Mouse (Mus musculus): Measurements from ENCODE around the gene Ppp3ca. TPM values are rescaled to one million over a fixed set of nuclear protein-coding genes. Genes with fewer than 3 reads are reported as not detected.
A peak's percentile ranks its signal among the peaks of the same experiment; 100 is the strongest.

Gene Ppp3ca
- polyA plus RNA-seq, 1 experiment from 2014 or later, result 127 TPM

DNA sequence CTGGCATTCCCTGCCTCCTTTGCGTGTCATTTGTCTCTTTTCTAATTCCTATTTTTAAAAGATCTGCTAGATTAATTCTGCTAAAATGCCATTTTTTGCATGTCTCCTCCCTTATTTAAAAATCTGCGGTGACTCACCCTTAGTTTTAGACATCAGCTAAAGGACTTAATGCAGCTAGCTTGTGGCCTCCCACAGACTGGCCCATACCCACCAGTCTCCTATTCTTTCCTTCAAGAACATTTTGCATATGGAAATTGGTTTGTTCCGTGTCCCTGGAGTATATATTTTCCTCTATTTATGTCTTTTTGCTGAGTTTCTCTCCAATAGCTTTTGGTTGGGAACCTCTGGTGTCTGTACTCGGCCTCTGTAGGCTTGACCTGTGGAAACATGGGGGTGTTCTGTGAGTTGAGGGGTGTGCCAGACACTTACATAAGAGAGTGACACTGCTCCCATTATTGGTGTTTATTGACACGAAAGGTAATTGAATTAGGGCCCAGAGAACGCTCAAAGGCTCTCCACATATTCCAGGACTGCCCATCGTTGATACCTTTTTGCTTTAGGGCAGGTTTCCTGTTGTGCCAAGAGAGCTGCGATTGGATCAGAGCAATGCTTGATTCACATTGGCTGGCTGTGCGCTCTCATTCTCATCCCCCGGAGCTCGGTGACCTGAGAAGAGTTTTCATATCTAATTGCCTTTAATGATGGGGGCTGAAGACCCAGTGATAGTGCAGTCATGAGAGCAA is 163.2 kb downstream of the Ppp3ca start:
- no peak overlapping the region for H3K4me3 ChIP-seq
- WGBS, result 37% methylated on average over 11 of the region's 11 CpGs
- no peak overlapping the region for H3K9ac ChIP-seq
- 0 out of 2 replicates have a peak, but pooled peaks have one; percentile 30 for ATAC-seq (ENCODE audit: low FRiP score)
- H3K27ac ChIP-seq, result 0 out of 2 replicates have a peak overlapping the region, but pooled peaks have one; percentile 26
- H3K9me3 ChIP-seq (replicated peaks), result no peaks in the 10 kb centered on the region
- no peaks in the 10 kb centered on the region for H3K36me3 ChIP-seq
- H3K4me1 ChIP-seq, result peaks cover 52% of the 10 kb centered on the region
- H3K27me3 ChIP-seq, result no peaks in the 10 kb centered on the region
- H3K4me2 ChIP-seq (replicated peaks), result peak overlapping the region; percentile 30

DNA sequence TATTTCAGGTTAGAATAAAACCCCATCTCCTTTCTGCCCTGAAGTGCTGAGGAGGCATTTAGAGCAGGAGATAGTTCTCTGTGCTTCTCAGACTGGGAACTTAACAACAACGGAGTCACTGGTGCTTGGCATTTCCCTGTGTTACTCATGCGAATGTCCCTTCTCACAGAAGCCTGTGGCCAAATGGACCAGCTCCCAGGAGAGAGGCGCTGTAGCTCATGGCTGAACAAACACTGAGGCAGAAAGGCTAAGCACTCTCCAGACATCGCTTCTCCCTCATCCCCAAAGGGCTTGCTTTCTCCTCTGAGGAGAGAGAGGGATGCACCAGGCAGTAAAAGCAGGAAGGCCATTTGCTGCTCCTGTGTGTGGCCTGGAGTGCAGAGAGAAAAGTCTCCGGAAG is 164.0 kb downstream of the Ppp3ca start:
- Histone ChIP-seq H3K9ac (no peak overlapping the region), H3K27me3 (no peaks in the 10 kb centered on the region), H3K4me3 (no peak overlapping the region), H3K9me3 (replicated peaks) (no peaks in the 10 kb centered on the region), H3K36me3 (no peaks in the 10 kb centered on the region), H3K4me1 (peaks cover 52% of the 10 kb centered on the region), H3K4me2 (replicated peaks) (peak overlapping the region; percentile 30), H3K27ac (peak overlapping the region; percentile 26; the same call in 1 of the 2 replicates)
- peak; percentile 24; the same call in 1 of the 2 replicates for ATAC-seq (ENCODE audit: low FRiP score)
- 4% methylated on average over 5 of the region's 5 CpGs for WGBS

DNA sequence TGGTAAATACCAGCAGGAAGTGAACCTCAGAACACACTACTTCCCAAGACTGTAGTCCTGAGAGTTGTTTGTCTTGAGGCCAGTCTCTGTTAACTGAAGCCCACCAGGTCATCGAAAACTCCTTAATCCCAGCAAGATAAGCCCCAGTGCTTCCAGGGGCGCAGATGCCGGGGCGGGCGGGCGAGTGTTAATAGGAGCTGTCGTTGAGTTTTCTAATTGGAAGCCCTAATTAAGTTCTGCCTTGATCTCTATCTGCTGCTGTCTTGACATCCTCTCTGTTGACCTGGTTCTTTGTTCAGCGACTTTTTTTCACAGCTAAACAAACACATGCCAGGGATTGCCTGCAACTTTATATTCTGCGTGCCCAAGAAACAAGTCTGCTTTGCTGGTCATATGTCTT is 165.9 kb downstream of the Ppp3ca start:
- Histone ChIP-seq H3K9ac (no peak overlapping the region), H3K4me2 (replicated peaks) (no peak overlapping the region), H3K4me3 (no peak overlapping the region), H3K27me3 (no peaks in the 10 kb centered on the region), H3K4me1 (peaks cover 50% of the 10 kb centered on the region), H3K36me3 (no peaks in the 10 kb centered on the region), H3K9me3 (replicated peaks) (no peaks in the 10 kb centered on the region), H3K27ac (no peak overlapping the region)
- 39% methylated on average over 9 of the region's 9 CpGs for WGBS
- ATAC-seq (ENCODE audit: low FRiP score), result no peak

DNA sequence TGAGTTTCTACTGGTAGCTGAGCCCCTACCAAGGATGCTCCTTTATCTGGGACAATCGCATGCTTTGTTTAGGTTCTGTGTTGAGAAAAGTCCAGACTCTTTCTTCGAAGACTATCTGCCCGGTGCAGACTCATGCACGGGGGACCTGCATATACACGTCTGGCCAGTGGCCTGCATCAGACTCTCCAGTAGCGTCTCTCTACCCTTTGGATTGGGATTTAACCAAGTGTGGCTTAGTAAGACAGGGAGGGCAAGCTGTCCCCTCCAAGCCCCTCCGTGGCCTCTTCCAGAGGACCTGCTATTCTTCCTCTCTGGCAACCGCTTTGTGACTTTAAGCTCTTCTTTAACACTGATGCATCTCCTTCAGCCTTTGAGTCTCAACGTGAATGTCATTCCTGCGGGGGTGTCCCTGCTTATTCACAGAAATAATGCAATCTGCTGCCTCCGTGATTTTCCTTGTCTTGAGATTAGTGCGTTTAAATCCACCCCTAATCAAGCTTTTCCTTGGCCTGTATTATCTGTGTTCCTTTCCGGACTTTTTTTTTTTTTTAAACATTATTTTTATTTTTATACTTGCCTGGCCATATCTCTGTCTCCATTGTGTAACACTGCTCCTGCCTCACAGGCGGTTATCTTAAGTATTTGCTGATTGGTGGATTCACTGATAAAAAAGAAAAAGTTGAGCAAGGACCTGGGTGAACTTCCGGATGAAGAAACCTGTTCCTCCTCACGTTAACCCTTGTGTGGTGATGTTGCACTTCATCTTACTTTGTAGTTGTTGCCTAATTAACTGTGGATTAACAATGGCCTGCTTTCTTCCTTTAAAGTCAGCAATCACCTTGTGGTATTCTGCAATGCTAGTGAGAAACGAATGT is 166.6 kb downstream of the Ppp3ca start:
- Histone ChIP-seq H3K27me3 (no peaks in the 10 kb centered on the region), H3K9ac (no peak overlapping the region), H3K27ac (no peak overlapping the region), H3K4me2 (replicated peaks) (no peak overlapping the region), H3K4me1 (peaks cover 47% of the 10 kb centered on the region), H3K9me3 (replicated peaks) (no peaks in the 10 kb centered on the region), H3K36me3 (no peaks in the 10 kb centered on the region), H3K4me3 (no peak overlapping the region)
- ATAC-seq (ENCODE audit: low FRiP score), result no peak
- WGBS, result 61% methylated on average over 17 of the region's 17 CpGs

DNA sequence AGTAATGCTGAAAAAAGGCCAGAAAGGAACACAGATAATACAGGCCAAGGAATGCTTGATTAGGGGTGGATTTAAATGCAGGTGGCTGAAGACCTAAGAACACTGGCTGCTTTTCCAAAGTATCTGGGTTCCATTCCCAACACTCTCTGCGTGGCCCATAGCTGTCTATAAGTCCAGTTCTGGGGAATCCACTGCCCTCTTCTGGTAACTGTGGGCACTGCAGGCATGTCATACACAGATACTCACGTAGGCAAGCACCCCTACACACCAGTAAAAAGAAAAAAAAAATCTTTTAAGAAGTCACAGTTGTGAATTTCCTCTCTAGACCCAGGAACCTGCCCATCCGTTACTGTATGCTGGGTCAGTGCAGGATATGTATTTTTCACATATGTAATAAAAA is 167.7 kb downstream of the Ppp3ca start:
- Histone ChIP-seq H3K27me3 (no peaks in the 10 kb centered on the region), H3K9me3 (replicated peaks) (no peaks in the 10 kb centered on the region), H3K4me3 (no peak overlapping the region), H3K9ac (no peak overlapping the region), H3K36me3 (no peaks in the 10 kb centered on the region), H3K4me1 (peaks cover 43% of the 10 kb centered on the region), H3K4me2 (replicated peaks) (no peak overlapping the region), H3K27ac (no peak overlapping the region)
- ATAC-seq (ENCODE audit: low FRiP score), result no peak
- 95% methylated on average over 3 of the region's 3 CpGs for WGBS

DNA sequence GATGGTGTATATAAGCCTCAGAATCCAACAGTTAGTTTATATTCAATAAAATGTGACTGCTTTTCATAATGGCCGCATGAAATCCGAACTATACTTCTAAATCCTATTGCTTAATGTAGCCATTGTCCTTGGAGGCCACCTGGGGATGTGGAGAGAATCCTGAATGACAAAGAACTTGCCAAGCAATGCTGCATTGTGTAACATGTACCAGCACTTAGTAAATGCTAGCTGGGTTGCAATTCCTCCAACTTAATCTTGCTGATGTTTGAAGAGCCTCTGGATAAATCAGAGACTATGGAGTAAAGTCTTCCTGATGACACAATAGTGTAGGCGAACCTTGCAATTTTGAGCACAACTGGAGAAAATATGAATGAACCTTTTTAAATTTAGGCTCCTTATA is 171.4 kb downstream of the Ppp3ca start:
- no peaks in the 10 kb centered on the region for H3K9me3 ChIP-seq (replicated peaks)
- H3K27me3 ChIP-seq, result no peaks in the 10 kb centered on the region
- H3K9ac ChIP-seq, result no peak overlapping the region
- peaks cover 23% of the 10 kb centered on the region for H3K4me1 ChIP-seq
- ATAC-seq (ENCODE audit: low FRiP score), result no peak
- H3K27ac ChIP-seq, result no peak overlapping the region
- no peaks in the 10 kb centered on the region for H3K36me3 ChIP-seq
- 74% methylated on average over 3 of the region's 3 CpGs for WGBS
- H3K4me3 ChIP-seq, result no peak overlapping the region
- no peak overlapping the region for H3K4me2 ChIP-seq (replicated peaks)

DNA sequence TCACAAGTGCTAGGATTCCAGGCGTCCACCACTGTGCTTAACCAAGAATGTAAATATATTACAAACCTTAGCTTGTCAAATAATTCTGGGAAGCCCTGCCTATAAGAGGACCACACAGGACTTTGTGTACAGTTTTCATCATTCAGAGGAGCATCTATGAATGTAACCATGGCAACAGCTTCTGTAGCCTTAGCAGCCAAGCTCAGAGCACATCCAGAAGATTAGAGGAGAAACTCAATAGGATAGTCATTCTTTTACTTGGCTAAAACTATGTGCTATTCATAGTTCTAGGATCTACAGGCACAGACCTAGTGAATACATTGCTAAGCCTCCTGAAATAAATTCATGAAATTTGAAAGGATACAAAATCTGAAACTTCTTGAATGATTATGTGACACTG is 172.5 kb downstream of the Ppp3ca start:
- WGBS, result 83% methylated on average over 1 of the region's 1 CpGs
- peak; percentile 53; the same call in 1 of the 2 replicates for ATAC-seq (ENCODE audit: low FRiP score)

DNA sequence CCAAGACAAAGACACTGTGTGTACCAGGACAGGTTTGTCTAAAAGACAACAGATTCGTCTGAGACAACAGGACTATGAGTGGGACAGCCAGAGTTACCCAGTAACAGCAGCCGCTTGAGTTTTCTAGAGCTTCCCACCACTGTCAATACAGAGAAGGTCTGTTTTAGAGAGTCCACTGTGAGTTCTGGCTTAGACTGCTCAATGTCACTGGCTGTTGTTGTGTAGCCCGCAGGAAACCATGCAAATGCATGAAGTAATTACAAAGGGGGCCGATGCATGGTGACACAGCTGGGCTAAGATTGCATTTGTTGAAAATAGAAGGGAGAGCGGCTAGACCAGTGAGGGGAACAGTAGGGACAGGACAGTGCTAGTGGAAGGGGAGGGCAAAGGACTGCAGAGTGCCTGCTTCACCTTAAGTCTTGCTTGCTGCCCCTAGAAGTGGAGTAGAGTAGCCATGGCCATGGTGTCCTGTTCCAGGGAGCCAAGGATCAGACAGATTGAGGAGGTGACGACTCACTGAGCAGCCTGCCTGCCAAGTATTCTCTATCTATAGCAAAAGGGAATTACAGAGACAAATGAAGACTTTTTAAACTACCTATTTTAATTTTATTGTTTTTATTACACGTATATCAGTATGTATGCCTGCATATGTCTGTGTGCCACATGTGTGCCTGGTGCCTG is 174.0 kb downstream of the Ppp3ca start:
- ATAC-seq (ENCODE audit: low FRiP score), result peak; percentile 75
- Histone ChIP-seq H3K27ac (peak overlapping the region; percentile 30; the same call in 1 of the 2 replicates), H3K36me3 (no peaks in the 10 kb centered on the region), H3K4me2 (replicated peaks) (no peak overlapping the region), H3K4me3 (no peak overlapping the region), H3K27me3 (no peaks in the 10 kb centered on the region), H3K9ac (no peak overlapping the region), H3K9me3 (replicated peaks) (no peaks in the 10 kb centered on the region), H3K4me1 (peaks cover 20% of the 10 kb centered on the region)
- 44% methylated on average over 7 of the region's 7 CpGs for WGBS

More for the DNA sequence above, 172.5 kb downstream of the Ppp3ca start:
- H3K9me3 ChIP-seq (replicated peaks), result no peaks in the 10 kb centered on the region
- no peak overlapping the region for H3K4me3 ChIP-seq
- no peaks in the 10 kb centered on the region for H3K36me3 ChIP-seq
- H3K4me2 ChIP-seq (replicated peaks), result no peak overlapping the region
- H3K4me1 ChIP-seq, result peaks cover 20% of the 10 kb centered on the region
- no peak overlapping the region for H3K27ac ChIP-seq
- no peak overlapping the region for H3K9ac ChIP-seq
- no peaks in the 10 kb centered on the region for H3K27me3 ChIP-seq

DNA sequence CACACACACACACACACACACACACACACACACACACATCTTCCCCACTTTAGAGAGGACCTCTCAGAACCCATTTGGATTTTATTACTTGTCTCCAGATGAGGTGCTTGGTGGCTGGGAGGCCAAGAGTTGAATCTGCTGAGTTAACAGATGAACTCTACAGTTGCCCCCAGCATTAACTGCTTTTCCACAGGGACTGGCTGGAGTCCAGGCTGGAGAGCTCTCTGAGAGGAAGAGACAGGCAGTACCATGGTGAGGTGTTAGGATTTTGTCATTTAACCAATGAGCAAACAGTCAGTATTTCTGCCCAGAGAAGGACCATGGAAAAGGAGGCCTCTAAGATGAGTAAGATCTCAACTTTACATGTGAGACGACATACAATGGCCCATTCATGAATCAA is 179.1 kb downstream of the Ppp3ca start:
- Histone ChIP-seq H3K4me2 (replicated peaks) (no peak overlapping the region), H3K27ac (no peak overlapping the region), H3K9ac (no peak overlapping the region), H3K36me3 (no peaks in the 10 kb centered on the region), H3K4me1 (peaks cover 2% of the 10 kb centered on the region; the same call in 1 of the 2 replicates), H3K27me3 (no peaks in the 10 kb centered on the region), H3K4me3 (no peak overlapping the region), H3K9me3 (replicated peaks) (no peaks in the 10 kb centered on the region)
- no peak for ATAC-seq (ENCODE audit: low FRiP score)
- 95% methylated on average over 1 of the region's 1 CpGs for WGBS

DNA sequence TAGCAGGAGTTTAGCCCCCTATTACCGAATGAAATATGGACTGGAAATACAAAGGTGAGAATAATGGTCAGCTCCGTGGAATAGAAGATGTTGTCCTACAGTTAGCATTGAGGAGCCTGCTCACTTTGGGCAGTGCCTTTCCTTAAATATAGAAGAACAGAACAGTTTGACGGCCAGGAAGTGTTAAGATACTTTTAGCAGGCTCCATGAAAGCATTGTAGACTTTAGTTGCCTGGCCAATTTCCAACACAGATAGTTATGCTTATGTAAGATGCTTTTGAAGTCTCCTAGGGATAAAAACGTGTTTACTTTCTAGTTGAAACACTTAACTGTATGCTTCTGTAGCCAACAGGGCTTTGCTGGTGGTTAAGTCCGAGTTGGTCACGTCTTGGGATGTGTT is 183.0 kb downstream of the Ppp3ca start:
- H3K9me3 ChIP-seq (replicated peaks), result no peaks in the 10 kb centered on the region
- no peak overlapping the region for H3K9ac ChIP-seq
- no peaks in the 10 kb centered on the region for H3K4me1 ChIP-seq
- ATAC-seq (ENCODE audit: low FRiP score), result no peak
- no peak overlapping the region for H3K4me3 ChIP-seq
- 91% methylated on average over 6 of the region's 6 CpGs for WGBS
- no peak overlapping the region for H3K27ac ChIP-seq
- no peak overlapping the region for H3K4me2 ChIP-seq (replicated peaks)
- H3K36me3 ChIP-seq, result no peaks in the 10 kb centered on the region
- no peaks in the 10 kb centered on the region for H3K27me3 ChIP-seq

DNA sequence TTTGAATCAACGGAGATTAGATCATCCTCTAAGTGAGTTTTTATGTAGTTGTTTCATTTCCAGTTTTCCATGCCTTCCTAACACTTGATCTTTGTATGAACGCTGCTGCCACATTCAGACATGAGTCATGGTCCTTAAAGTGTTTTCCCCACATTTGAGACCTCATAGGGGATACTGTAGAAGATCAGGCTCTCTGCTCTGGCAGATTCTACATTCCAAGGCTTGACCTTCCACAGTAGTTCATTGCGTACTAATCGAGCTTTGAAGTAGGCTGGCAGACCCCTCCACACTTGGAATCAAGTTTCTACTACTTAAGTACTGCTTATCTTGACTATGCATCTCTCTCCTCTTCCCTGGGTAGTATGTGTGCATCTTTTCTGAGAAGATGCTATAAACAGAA is 183.7 kb downstream of the Ppp3ca start:
- H3K27ac ChIP-seq, result no peak overlapping the region

DNA sequence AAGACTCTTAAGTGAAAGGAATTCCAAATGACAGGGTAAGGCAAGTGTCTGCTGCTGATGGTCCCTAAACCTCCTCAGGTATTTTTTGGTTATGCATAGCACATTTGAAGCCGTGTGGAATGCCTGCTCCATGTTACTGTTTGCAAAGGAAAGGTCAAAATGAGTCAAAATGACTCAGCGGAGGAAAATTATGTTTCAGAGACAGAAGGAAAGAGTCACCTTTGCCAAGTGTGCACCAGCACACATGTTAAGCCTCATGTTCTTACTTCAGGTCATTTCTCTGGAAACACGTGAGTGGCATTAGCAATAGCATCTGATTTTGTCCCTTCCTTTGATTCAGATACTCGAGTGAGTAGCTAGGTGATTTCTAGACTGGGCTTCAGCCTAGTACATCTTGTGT is 186.1 kb downstream of the Ppp3ca start:
- Histone ChIP-seq H3K36me3 (no peaks in the 10 kb centered on the region), H3K9me3 (replicated peaks) (no peaks in the 10 kb centered on the region), H3K4me3 (no peak overlapping the region), H3K4me2 (replicated peaks) (no peak overlapping the region), H3K4me1 (no peaks in the 10 kb centered on the region), H3K27me3 (no peaks in the 10 kb centered on the region), H3K9ac (no peak overlapping the region), H3K27ac (no peak overlapping the region)
- no peak for ATAC-seq (ENCODE audit: low FRiP score)
- 89% methylated on average over 4 of the region's 4 CpGs for WGBS

More for the DNA sequence above, 183.7 kb downstream of the Ppp3ca start:
- Histone ChIP-seq H3K4me3 (no peak overlapping the region), H3K9ac (no peak overlapping the region), H3K4me2 (replicated peaks) (no peak overlapping the region), H3K9me3 (replicated peaks) (no peaks in the 10 kb centered on the region), H3K27me3 (no peaks in the 10 kb centered on the region), H3K4me1 (no peaks in the 10 kb centered on the region), H3K36me3 (no peaks in the 10 kb centered on the region)
- WGBS, result 90% methylated on average over 4 of the region's 4 CpGs
- ATAC-seq (ENCODE audit: low FRiP score), result no peak
